Mouse (Mus musculus) heart, postnatal 0 days (tissue): ENCODE measurements around the gene Sf3a2. TPM values are rescaled to one million over a fixed set of nuclear protein-coding genes. Genes with fewer than 3 reads are reported as not detected.

Experiments used
- ATAC-seq: fragments of 200-750 bp; cut with Nextera tagmentation; 2 replicates; pipeline ENCODE4 v1.8.0; 2017; ENCODE audit warnings: low read depth, moderate number of reproducible peaks, moderate library complexity; ENCODE audit not compliant: insufficient read depth
- DNase-seq: peaks from one replicate; pipeline ENCODE4 v3.0.0-alpha.2; 2016; ENCODE audit warnings: low spot score
- H3K27ac ChIP-seq: fragments of 300-500 bp; sonication (generic); 2 replicates; pipeline ENCODE4 v1.5.1; 2014; ENCODE audit warnings: low read depth, mild to moderate bottlenecking
- H3K27me3 ChIP-seq: fragments of 300-500 bp; sonication (generic); 2 replicates; pipeline ENCODE4 v1.6.1; 2014; ENCODE audit warnings: low read length, mixed read lengths; ENCODE audit not compliant: control insufficient read depth, insufficient read depth
- H3K36me3 ChIP-seq: fragments of 300-500 bp; sonication (generic); replicated peaks from 2 replicates; pipeline ENCODE4 v1.6.1; 2014; ENCODE audit warnings: low read length, mixed read lengths; ENCODE audit not compliant: control insufficient read depth, insufficient read depth
- H3K4me1 ChIP-seq: fragments of 300-500 bp; sonication (generic); 2 replicates; pipeline ENCODE4 v1.6.1; 2014; ENCODE audit warnings: antibody characterized with exemption; ENCODE audit not compliant: control insufficient read depth, insufficient read depth
- H3K4me2 ChIP-seq: fragments of 300-500 bp; sonication (generic); 2 replicates; pipeline ENCODE4 v1.6.1; 2014; ENCODE audit warnings: low read depth, mild to moderate bottlenecking, low read length, moderate library complexity
- H3K4me3 ChIP-seq: fragments of 300-500 bp; sonication (generic); 2 replicates; pipeline ENCODE4 v1.5.1; 2014; ENCODE audit warnings: low read depth, low read length
- H3K9ac ChIP-seq: fragments of 300-500 bp; sonication (generic); replicated peaks from 2 replicates; pipeline ENCODE4 v1.6.1; 2014; ENCODE audit warnings: low read depth, low read length, mixed read lengths
- H3K9me3 ChIP-seq: fragments of 300-500 bp; sonication (generic); replicated peaks from 2 replicates; pipeline ENCODE4 v1.6.1; 2016; ENCODE audit warnings: low read length; ENCODE audit not compliant: control insufficient read depth
- CTCF ChIP-seq: IDR thresholded peaks from 2 replicates; pipeline ENCODE4 v1.5.1; 2016; ENCODE audit warnings: antibody characterized with exemption, control low read depth, low read depth
- EP300 ChIP-seq: IDR thresholded peaks from 2 replicates; pipeline ENCODE4 v1.6.1; 2016; ENCODE audit warnings: antibody characterized with exemption, low read depth
- WGBS: fragments of 180-500 bp; shearing (Covaris S2); extraction: QIAGEN DNeasy Blood & Tissue Kit; methylation state at CpG from one replicate; pipeline ENCODE4 v1.1.7; 2014; 5-methylcytosine and 5-hydroxymethylcytosine counted together
- polyA plus RNA-seq: library from polyadenylated mRNA; unstranded; fragments of >200 nt; fragmentation: Nextera tagmentation; extraction: Ambion mirVana; gene quantifications from 2 replicates; pipeline ENCODE4 v1.2.1, GENCODE M21; 2015
- total RNA-seq: library from RNA; depleted of rRNA; stranded (reverse); fragments of >200 nt; gene quantifications from 2 replicates; pipeline ENCODE4 v1.2.3, GENCODE M21; 2014; ENCODE audit warnings: low replicate concordance; rRNA removed

Gene Sf3a2
- total RNA-seq (8.8 and 12.7 TPM in 2 replicates), polyA plus RNA-seq (25.2 and 26.0 TPM in 2 replicates)

- Histone ChIP-seq H3K36me3 (peaks cover 54% of the 10 kb centered on the region), H3K4me1 (peaks cover 22% of the 10 kb centered on the region), H3K27ac (peak within 1 kb of the TSS; percentile 98), H3K27me3 (no peaks in the 10 kb centered on the region), H3K4me2 (peak within 1 kb of the TSS; percentile 96), H3K4me3 (peak within 1 kb of the TSS; percentile 90), H3K9me3 (no peaks in the 10 kb centered on the region), H3K9ac (peak within 1 kb of the TSS; percentile 96)
- ATAC-seq (peak; percentile 93), DNase-seq (peak; percentile 98)
- under 1% methylated on average over 103 of the region's 104 CpGs for WGBS
- no peak for TF ChIP-seq CTCF
- no peak; the same call in 1 of the 2 replicates for TF ChIP-seq EP300
Measured at GRCm38 (mm10) chr10:80798150-80799006, at the start of gene Sf3a2, which contains the start of gene Plekhj1. Gene Sf3a2 (plus strand): TSS chr10:80798198. Gene Plekhj1 (minus strand): TSS chr10:80798626.

DNA sequence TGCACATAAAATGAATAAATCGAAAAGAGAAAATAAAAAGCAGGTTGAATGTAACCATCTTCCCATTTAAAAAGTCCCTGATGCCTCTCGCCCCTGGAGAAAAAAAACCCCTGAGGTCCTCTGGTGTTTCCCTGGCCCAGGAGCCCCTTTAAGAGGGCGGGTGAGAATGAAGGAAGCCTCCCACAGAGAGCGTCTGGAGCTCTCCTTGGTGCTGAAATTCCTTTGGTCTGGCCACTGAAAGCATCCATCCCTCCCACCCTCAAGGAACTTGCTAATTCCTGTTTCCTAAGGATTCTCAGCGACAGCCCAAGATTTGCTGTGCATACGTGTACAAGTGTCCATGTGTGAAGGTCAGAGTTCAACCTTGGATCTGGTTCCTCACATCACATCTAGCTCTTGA lies 49.4 kb upstream of the Sf3a2 start:
- Histone ChIP-seq H3K36me3 (no peaks in the 10 kb centered on the region), H3K27ac (no peak overlapping the region), H3K27me3 (no peaks in the 10 kb centered on the region), H3K4me2 (no peak overlapping the region), H3K9ac (no peak overlapping the region), H3K9me3 (no peaks in the 10 kb centered on the region), H3K4me1 (peaks cover 11% of the 10 kb centered on the region), H3K4me3 (no peak overlapping the region)
- peak; percentile 80 for DNase-seq
- ATAC-seq, result no peak
- TF ChIP-seq CTCF (no peak), EP300 (no peak)
- WGBS, result 8% methylated on average over 6 of the region's 6 CpGs

- H3K27me3 ChIP-seq, result no peaks in the 10 kb centered on the region
- H3K4me2 ChIP-seq, result peak overlapping the region; percentile 60
- H3K4me3 ChIP-seq, result peak overlapping the region; percentile 37
- H3K27ac ChIP-seq, result peak overlapping the region; percentile 97
- H3K9me3 ChIP-seq, result no peaks in the 10 kb centered on the region
- DNase-seq, result peak; percentile 97
- H3K36me3 ChIP-seq, result no peaks in the 10 kb centered on the region
- H3K9ac ChIP-seq, result peak overlapping the region; percentile 49
- peaks cover 18% of the 10 kb centered on the region for H3K4me1 ChIP-seq
- WGBS, result under 1% methylated on average over 16 of the region's 16 CpGs
- ATAC-seq, result peak; percentile 77
- peak; percentile 54 for TF ChIP-seq CTCF
- peak; percentile 96 for TF ChIP-seq EP300
Measured at GRCm38 (mm10) chr10:80751188-80751832, 46.7 kb upstream of the Sf3a2 start.

DNA sequence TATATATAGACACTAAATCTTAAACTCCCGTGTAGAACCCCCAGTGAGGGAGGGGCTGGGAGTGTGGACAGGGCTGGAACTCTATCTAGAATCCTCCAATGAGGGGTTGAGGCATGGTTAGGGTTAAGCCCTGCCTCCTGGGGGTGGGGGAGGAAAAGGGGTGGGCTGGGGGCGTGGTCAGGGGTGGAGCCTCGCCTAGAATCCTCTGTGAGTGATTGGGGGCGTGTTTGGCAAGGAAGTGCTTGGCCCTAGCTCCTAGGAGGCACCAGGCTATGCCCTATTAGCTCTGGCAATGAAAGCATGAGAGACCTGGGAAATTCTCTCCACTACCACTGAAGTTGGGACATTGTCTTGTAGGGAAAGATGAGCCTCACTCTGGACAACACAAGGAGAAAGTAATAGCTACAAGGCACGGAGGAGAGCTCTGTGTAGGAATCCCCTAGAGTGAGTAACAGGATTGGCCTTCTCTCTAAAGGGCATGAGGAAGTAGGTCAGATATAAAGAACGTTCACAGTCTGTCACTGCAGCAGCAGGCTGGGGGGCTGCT lies 45.8 kb upstream of the Sf3a2 start:
- Histone ChIP-seq H3K36me3 (no peaks in the 10 kb centered on the region), H3K4me2 (peak overlapping the region; percentile 60), H3K9me3 (no peaks in the 10 kb centered on the region), H3K4me3 (peak overlapping the region; percentile 37), H3K27ac (peak overlapping the region; percentile 97), H3K4me1 (peaks cover 26% of the 10 kb centered on the region), H3K9ac (peak overlapping the region; percentile 49), H3K27me3 (no peaks in the 10 kb centered on the region)
- TF ChIP-seq CTCF, result no peak
- no peak for TF ChIP-seq EP300
- DNase-seq (peak; percentile 96), ATAC-seq (peak; percentile 83)
- WGBS, result 0% methylated on average over 6 of the region's 6 CpGs

- Histone ChIP-seq H3K27me3 (no peaks in the 10 kb centered on the region), H3K36me3 (no peaks in the 10 kb centered on the region), H3K4me1 (peaks cover 49% of the 10 kb centered on the region), H3K9ac (peak within 1 kb of the TSS; percentile 97), H3K9me3 (no peaks in the 10 kb centered on the region), H3K4me3 (peak within 1 kb of the TSS; percentile 96), H3K27ac (peak within 1 kb of the TSS; percentile 87), H3K4me2 (peak within 1 kb of the TSS; percentile 93)
- DNase-seq (peak; percentile 97), ATAC-seq (peak; percentile 83)
- WGBS, result under 1% methylated on average over 48 of the region's 57 CpGs
- peak; percentile 74; the same call in 1 of the 2 replicates for TF ChIP-seq EP300
- no peak for TF ChIP-seq CTCF
Measured at GRCm38 (mm10) chr10:80754594-80755290, 43.3 kb upstream of the Sf3a2 start, which contains the start of gene Dot1l. Gene Dot1l (plus strand): TSS chr10:80755206.
